Mouse (Mus musculus) hindlimb bud, embryonic 11.5 days (tissue): ENCODE measurements around the gene Vmn1r130.
"Not testable (repeated sequence)": the region's sequence is repeated elsewhere in the genome, so short reads cannot be mapped to it uniquely, and the experiment has no call there.

ENCODE experiments used
- DNase-seq: peaks from one replicate; pipeline ENCODE4 v3.0.0-alpha.2; 2012; ENCODE audit warnings: low read depth, low spot score; ENCODE audit errors: extremely low spot score

The Vmn1r130 gene

GRCm38 (mm10) chr7:21511480-21511879 is at the start of gene Vmn1r130:
Vmn1r130 (plus strand) TSS chr7:21511780.
- not testable (repeated sequence) for DNase-seq

- DNase-seq, result not testable (repeated sequence)
Observed at GRCm38 (mm10) chr7:21545990-21546389, 34.4 kb downstream of the Vmn1r130 start, which contains the start of gene Vmn1r131. Vmn1r131 (minus strand) TSS chr7:21546090.
